Mouse (Mus musculus): ENCODE data around the gene Farsb. TPM values are rescaled to one million over a fixed set of nuclear protein-coding genes. Genes with fewer than 3 reads are reported as not detected.

The Farsb gene
- polyA plus RNA-seq (2021), result 63.6 TPM

- DNase-seq (ENCODE audit: low read depth, low spot score), result peak; percentile 80
- POLR2A ChIA-PET, result no interaction called here
- no peak for TF ChIP-seq CTCF (IDR thresholded peaks at IDR 0.05)
- in situ Hi-C loops (cut with MboI; ENCODE audit: low pct_unique_long_range_greater_than_20kb), result no loop called here
- peak; percentile 95 for ATAC-seq
- peaks cover 9% of the 10 kb centered on the region for H3K27me3 ChIP-seq
- CTCF ChIA-PET, result no interaction called here
Observed at GRCm38 (mm10) chr1:78488752-78489492, at the start of gene Farsb. Gene Farsb (minus strand): TSS chr1:78488897.

- no peak for ATAC-seq
- H3K27me3 ChIP-seq, result no peaks in the 10 kb centered on the region
- TF ChIP-seq CTCF (IDR thresholded peaks at IDR 0.05), result no peak
- no peak for DNase-seq (ENCODE audit: low read depth, low spot score)
- POLR2A ChIA-PET, result no interaction called here
- in situ Hi-C loops (cut with MboI; ENCODE audit: low pct_unique_long_range_greater_than_20kb), result loop anchor here (10.0 to 25.0 kb wide), 2 partner anchors 146 to 1099 kb away; no protein-coding TSS in a partner anchor
- CTCF ChIA-PET, result interaction anchor here (0.8 to 5.2 kb wide), 4 partner anchors 11 to 142 kb away, joined by 3 to 30 read pairs (median 9); no protein-coding TSS in a partner anchor
Observed at GRCm38 (mm10) chr1:78538396-78538795, 49.7 kb upstream of the Farsb start.

GRCm38 (mm10) chr1:78537494-78538010, 48.9 kb upstream of the Farsb start:
- DNase-seq (ENCODE audit: low read depth, low spot score), result no peak
- no peak for ATAC-seq
- CTCF ChIA-PET, result interaction anchor here (0.8 to 5.2 kb wide), 5 partner anchors 11 to 1108 kb away, joined by 3 to 30 read pairs (median 5); no protein-coding TSS in a partner anchor
- in situ Hi-C loops (cut with MboI; ENCODE audit: low pct_unique_long_range_greater_than_20kb), result loop anchor here (10.0 to 25.0 kb wide), 2 partner anchors 147 to 1100 kb away; no protein-coding TSS in a partner anchor
- TF ChIP-seq CTCF (IDR thresholded peaks at IDR 0.05), result no peak
- POLR2A ChIA-PET, result no interaction called here
- no peaks in the 10 kb centered on the region for H3K27me3 ChIP-seq

- no peaks in the 10 kb centered on the region for H3K27me3 ChIP-seq
- ChIA-PET CTCF (interaction anchor here (0.8 to 5.2 kb wide), 4 partner anchors 10 to 150 kb away, joined by 3 to 30 read pairs (median 10); no protein-coding TSS in a partner anchor), POLR2A (no interaction called here)
- ATAC-seq (no peak), DNase-seq (ENCODE audit: low read depth, low spot score) (no peak)
- in situ Hi-C loops (cut with MboI; ENCODE audit: low pct_unique_long_range_greater_than_20kb), result loop anchor here (10.0 to 25.0 kb wide), 2 partner anchors 148 to 1101 kb away; no protein-coding TSS in a partner anchor
- peak; percentile 85 for TF ChIP-seq CTCF (IDR thresholded peaks at IDR 0.05)
Observed at GRCm38 (mm10) chr1:78536310-78537164, 47.8 kb upstream of the Farsb start.

GRCm38 (mm10) chr1:78534428-78535150, 45.9 kb upstream of the Farsb start:
- in situ Hi-C loops (cut with MboI; ENCODE audit: low pct_unique_long_range_greater_than_20kb), result loop anchor here (10.0 to 25.0 kb wide), 2 partner anchors 150 to 1103 kb away; no protein-coding TSS in a partner anchor
- ATAC-seq (no peak), DNase-seq (ENCODE audit: low read depth, low spot score) (no peak)
- ChIA-PET CTCF (interaction anchor here (5.2 kb wide), 1 partner anchor 8 kb away, joined by 30 read pairs; no protein-coding TSS in a partner anchor), POLR2A (no interaction called here)
- H3K27me3 ChIP-seq, result no peaks in the 10 kb centered on the region
- no peak for TF ChIP-seq CTCF (IDR thresholded peaks at IDR 0.05)

GRCm38 (mm10) chr1:78532184-78532800, 43.6 kb upstream of the Farsb start:
- CTCF ChIA-PET, result no interaction called here
- ATAC-seq (no peak), DNase-seq (ENCODE audit: low read depth, low spot score) (no peak)
- no peak for TF ChIP-seq CTCF (IDR thresholded peaks at IDR 0.05)
- H3K27me3 ChIP-seq, result no peaks in the 10 kb centered on the region
- POLR2A ChIA-PET, result no interaction called here
- in situ Hi-C loops (cut with MboI; ENCODE audit: low pct_unique_long_range_greater_than_20kb), result loop anchor here (10.0 to 25.0 kb wide), 2 partner anchors 153 to 1105 kb away; no protein-coding TSS in a partner anchor

- TF ChIP-seq CTCF (IDR thresholded peaks at IDR 0.05), result no peak
- no peak for DNase-seq (ENCODE audit: low read depth, low spot score)
- in situ Hi-C loops (cut with MboI; ENCODE audit: low pct_unique_long_range_greater_than_20kb), result loop anchor here (10.0 to 25.0 kb wide), 2 partner anchors 154 to 1107 kb away; no protein-coding TSS in a partner anchor
- ChIA-PET CTCF (interaction anchor here (1.1 kb wide), 1 partner anchor 61 kb away, joined by 3 read pairs; no protein-coding TSS in a partner anchor), POLR2A (no interaction called here)
- ATAC-seq, result no peak
- H3K27me3 ChIP-seq, result no peaks in the 10 kb centered on the region
Observed at GRCm38 (mm10) chr1:78530500-78531215, 42.0 kb upstream of the Farsb start.

GRCm38 (mm10) chr1:78529011-78529410, 40.3 kb upstream of the Farsb start:
- no peaks in the 10 kb centered on the region for H3K27me3 ChIP-seq
- no peak for DNase-seq (ENCODE audit: low read depth, low spot score)
- in situ Hi-C loops (cut with MboI; ENCODE audit: low pct_unique_long_range_greater_than_20kb), result loop anchor here (25.0 kb wide), 1 partner anchor 1108 kb away; no protein-coding TSS in a partner anchor
- ChIA-PET CTCF (no interaction called here), POLR2A (no interaction called here)
- TF ChIP-seq CTCF (IDR thresholded peaks at IDR 0.05), result no peak
- no peak for ATAC-seq

GRCm38 (mm10) chr1:78528356-78528755, 39.7 kb upstream of the Farsb start:
- in situ Hi-C loops (cut with MboI; ENCODE audit: low pct_unique_long_range_greater_than_20kb), result loop anchor here (25.0 kb wide), 1 partner anchor 1109 kb away; no protein-coding TSS in a partner anchor
- ChIA-PET CTCF (interaction anchor here (4.2 kb wide), 1 partner anchor 8 kb away, joined by 30 read pairs; no protein-coding TSS in a partner anchor), POLR2A (no interaction called here)
- no peak for TF ChIP-seq CTCF (IDR thresholded peaks at IDR 0.05)
- peaks cover 3% of the 10 kb centered on the region for H3K27me3 ChIP-seq
- ATAC-seq, result no peak
- DNase-seq (ENCODE audit: low read depth, low spot score), result no peak

Measured in Patski (cell line).